Mouse (Mus musculus) heart, embryonic 16.5 days (tissue): ENCODE results near the gene Kctd7. TPM values are rescaled to one million over a fixed set of nuclear protein-coding genes. Genes with fewer than 3 reads are reported as not detected.

Experiments used
- polyA plus RNA-seq: library from polyadenylated mRNA; unstranded; fragments of >200 nt; fragmentation: Nextera tagmentation; extraction: Ambion mirVana; gene quantifications from 2 replicates; pipeline ENCODE4 v1.2.1, GENCODE M21; 2015

The Kctd7 gene
- polyA plus RNA-seq, 1 experiment from 2014 or later = 5.5 TPM

Other genes starting within 250 kb of the Kctd7 start
- gene Zbed5, start 249.1 kb upstream of the Kctd7 start, polyA plus RNA-seq = 2.3 TPM in 2 replicates
- gene Phkg1, start 246.3 kb upstream of the Kctd7 start, polyA plus RNA-seq = 1.9 and 2.2 TPM in 2 replicates
- gene Nupr1l, start 236.3 kb upstream of the Kctd7 start, polyA plus RNA-seq = 1.7 and 2.3 TPM in 2 replicates
- 13.3 TPM in 2 replicates for gene Vkorc1l1, start 202.9 kb upstream of the Kctd7 start, polyA plus RNA-seq
- gene Gusb, start 141.8 kb upstream of the Kctd7 start, polyA plus RNA-seq = 36.8 and 40.1 TPM in 2 replicates
- gene Asl, start 115.6 kb upstream of the Kctd7 start, polyA plus RNA-seq = 20.8 and 23.0 TPM in 2 replicates
- 24.4 and 26.2 TPM in 2 replicates for gene Crcp, start 115.6 kb upstream of the Kctd7 start, polyA plus RNA-seq
- gene Tpst1, start 71.5 kb upstream of the Kctd7 start, polyA plus RNA-seq = 26.5 and 27.6 TPM in 2 replicates
- gene Rabgef1, start 26.9 kb downstream of the Kctd7 start, polyA plus RNA-seq = 21.6 and 22.0 TPM in 2 replicates
- gene Tmem248, start 72.2 kb downstream of the Kctd7 start, polyA plus RNA-seq = 21.6 and 28.5 TPM in 2 replicates
- gene Sbds, start 110.7 kb downstream of the Kctd7 start, polyA plus RNA-seq = 60.1 and 65.7 TPM in 2 replicates
- 16.1 and 17.7 TPM in 2 replicates for gene Tyw1, start 110.8 kb downstream of the Kctd7 start, polyA plus RNA-seq
- gene Caln1, start 224.6 kb downstream of the Kctd7 start, polyA plus RNA-seq = 0.30 and 0.46 TPM in 2 replicates
- gene A330070K13Rik, start 239.8 kb downstream of the Kctd7 start, polyA plus RNA-seq = not detected in 2 replicates